Mouse (Mus musculus): ENCODE results near the gene Urad.

Gene Urad

DNA sequence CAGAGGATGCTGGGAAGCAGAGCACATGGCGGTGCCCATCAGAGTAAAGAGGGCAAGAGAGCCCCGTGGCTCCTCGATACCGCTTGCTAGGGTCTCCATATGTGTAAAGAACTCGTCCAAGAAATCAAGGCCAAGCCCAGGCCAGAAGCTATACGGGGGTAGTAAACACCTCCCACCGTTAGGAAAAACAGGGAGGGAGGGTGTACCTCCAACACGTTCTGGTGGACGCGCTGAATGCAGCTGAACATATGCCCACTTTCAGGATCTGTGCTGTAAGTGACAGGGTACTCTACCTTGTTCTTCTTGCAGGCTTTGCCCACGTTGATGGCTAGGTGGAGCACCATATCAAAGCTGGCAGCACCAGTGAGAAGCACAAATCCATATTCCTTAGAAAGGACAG lies 3.7 kb upstream of the Urad start:
- 71% methylated on average over 11 of the region's 11 CpGs for WGBS

GRCm38 (mm10) chr5:147323237-147323917 lies 1.1 kb upstream of the Urad start:
- 23% methylated on average over 17 of the region's 17 CpGs for WGBS

GRCm38 (mm10) chr5:147317991-147318390 lies 4.2 kb downstream of the Urad start:
- WGBS: 21% methylated on average over 7 of the region's 7 CpGs

- 7% methylated on average over 7 of the region's 7 CpGs for WGBS
Observed at GRCm38 (mm10) chr5:147317321-147317720, 4.9 kb downstream of the Urad start.

DNA sequence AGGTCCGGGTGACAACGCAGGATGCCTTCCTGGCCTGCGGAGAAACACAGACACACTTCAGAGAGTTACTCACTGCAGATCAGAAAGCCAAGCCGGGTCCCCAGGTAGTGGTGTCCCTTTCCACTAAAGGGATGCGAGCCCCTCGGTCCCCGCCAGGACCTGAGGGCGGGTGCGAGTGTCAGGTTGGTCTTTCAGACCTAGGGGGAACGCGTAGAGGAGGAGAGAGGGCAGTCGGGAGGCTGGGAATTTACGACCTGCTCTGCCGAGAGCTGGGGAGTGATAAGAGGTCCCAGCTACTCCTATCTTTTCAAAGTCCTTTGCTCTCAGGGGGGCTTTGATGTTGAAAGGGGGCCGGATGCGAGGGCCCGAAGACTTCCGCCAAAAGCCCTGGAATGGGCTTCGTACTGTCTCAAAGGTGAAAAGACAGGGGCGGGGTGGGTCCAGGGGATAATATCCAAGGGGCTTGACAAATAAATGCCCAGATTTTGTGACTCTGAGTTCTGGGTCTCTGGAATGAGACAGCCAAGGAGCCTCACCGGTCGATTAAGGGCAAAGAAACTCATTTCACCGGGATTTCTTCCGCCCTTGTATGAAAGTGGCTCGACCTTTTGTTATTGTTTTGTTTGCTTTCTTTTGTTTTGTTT lies 6.7 kb downstream of the Urad start:
- WGBS: 3% methylated on average over 25 of the region's 25 CpGs

DNA sequence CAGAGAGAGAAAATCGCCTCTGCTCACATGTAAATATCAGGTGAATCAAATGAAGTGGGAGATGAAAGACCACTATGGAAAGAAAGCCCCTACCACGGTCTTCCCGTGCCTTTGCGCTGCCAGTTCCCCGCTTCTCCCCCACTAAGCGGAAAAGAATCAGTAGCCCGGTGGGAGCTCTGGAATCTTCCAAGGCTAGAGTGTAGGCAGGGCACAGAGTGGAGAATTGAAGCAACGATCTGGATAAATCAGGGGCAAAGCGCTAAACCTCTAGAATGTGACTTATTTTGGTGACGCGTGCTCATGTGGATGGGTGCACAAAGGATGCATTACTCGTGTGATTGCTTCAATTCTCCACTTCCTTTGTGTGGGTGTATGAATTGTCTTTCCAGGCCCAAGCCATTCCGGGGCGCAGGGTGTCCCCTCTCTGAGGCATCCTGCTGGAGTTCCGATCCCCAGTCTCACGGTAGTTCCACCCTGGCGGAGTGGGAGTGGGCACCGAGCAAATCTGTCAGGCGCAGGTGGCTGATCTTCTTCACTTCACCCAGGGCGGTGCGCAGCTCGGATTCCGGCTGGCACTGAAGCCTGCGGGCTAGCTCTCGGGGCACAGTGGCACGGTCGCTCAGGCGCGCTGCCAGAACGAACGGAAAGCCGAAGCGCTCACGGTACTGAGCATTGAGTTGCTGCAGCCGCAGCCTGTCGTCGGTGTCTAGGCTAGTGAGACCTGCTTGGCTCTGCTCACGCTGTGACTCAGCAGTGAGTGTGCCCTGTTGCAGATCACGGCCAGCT lies 7.4 kb downstream of the Urad start:
- 2% methylated on average over 39 of the region's 39 CpGs for WGBS

- 2% methylated on average over 27 of the region's 27 CpGs for WGBS
Observed at GRCm38 (mm10) chr5:147312830-147313685, 9.2 kb downstream of the Urad start.

DNA sequence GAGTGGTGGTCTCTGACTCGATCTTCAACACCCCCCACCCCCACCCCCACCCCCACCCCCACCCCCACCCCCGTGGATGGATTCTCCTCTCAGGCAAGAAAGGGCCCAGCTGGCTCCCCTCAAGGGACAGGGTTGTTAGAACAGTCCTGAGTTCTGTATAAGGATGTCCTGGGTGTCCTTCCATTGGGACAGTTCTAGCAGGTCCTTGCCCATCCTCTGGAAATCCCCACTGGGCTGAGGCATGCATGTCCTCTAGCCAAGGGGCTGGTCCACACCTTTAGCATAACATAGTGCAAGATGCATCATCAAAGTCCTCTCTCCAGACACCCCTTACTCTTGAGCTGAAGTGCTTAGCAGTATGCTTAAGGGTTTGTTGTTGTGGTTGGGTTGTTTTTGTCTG lies 12.5 kb downstream of the Urad start:
- 0% methylated on average over 2 of the region's 2 CpGs for WGBS

- 10% methylated on average over 9 of the region's 9 CpGs for WGBS
Observed at GRCm38 (mm10) chr5:147308451-147308850, 13.8 kb downstream of the Urad start.

- WGBS: 4% methylated on average over 12 of the region's 12 CpGs
Observed at GRCm38 (mm10) chr5:147307398-147307785, 14.8 kb downstream of the Urad start.

DNA sequence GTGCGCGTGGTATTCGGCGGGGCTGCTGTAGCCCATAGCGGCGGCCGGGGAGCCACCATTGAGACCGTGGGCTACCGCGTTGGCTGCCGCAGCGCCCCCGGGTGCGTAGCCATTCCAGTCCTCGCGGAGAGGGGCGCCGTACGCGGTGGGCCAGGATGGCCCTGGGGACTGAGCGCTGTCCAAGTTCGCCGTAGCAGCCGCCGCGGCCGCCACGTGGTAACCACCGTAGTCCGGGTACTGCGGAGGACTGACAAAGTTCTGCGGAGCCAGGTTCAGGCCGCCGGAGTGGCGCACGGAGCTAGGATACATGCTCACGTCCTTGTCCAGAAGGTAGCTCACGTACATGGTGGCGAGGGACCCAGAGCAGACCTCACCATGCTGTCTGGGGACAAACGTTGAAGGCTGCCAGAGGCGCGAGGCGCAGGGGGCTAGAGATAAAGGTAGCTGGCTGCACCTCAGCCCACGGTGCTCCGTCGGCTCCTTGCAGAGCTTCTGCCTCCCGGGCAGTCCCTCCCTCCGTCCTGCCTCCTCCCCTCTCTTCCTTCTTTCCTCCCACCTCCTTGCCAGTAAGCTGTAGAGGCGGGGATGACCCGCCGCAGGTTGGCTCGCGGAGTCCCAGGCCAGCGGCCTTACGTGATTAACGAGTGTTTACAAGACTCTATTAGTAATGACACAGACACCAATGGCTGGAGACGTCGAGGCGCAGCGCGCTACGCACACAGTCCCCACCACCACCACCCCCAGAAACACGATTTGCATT lies 15.4 kb downstream of the Urad start, which contains the start of gene Cdx2:
TSS of gene Cdx2 (minus strand) at position 633 of the 760 bp plus-strand sequence.
- 1% methylated on average over 63 of the region's 63 CpGs for WGBS

DNA sequence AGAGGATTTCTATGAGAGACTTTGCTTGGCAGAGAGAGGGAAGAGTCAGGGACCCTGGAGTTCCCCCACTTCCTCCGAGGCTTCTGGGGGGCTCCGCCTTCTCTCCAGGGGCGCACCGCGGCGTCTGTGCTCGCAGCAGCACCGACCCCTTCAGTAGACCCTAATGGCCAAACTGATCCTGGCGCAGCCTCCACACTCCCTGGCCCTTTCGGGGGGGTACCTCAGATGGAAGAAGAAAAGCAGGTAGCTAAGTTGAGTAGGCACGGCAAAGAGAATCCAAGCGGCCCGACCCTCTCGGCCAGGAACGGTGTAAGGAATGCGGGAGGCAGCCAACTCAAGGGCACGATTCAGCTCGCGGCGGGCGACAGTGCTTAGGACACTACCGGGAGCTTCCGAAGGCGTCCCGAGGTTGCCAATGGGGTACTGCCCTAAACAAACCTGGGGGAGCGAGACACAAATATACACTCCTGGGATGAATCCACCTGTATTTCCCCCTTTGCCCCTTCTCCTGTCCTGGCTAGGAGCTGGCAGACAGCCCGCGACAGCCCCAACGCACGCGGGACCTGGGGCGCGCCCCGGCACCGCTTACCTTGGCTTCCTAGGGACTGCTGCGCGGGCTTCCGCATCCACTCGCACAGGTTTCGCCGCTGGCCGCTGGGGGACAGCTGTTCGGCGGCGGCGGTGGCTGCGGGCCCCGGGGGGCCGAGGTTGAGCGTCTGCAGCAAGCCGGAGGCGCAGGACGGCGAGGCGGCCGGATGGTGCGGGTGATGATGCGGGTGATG lies 16.2 kb downstream of the Urad start:
- 2% methylated on average over 58 of the region's 58 CpGs for WGBS

DNA sequence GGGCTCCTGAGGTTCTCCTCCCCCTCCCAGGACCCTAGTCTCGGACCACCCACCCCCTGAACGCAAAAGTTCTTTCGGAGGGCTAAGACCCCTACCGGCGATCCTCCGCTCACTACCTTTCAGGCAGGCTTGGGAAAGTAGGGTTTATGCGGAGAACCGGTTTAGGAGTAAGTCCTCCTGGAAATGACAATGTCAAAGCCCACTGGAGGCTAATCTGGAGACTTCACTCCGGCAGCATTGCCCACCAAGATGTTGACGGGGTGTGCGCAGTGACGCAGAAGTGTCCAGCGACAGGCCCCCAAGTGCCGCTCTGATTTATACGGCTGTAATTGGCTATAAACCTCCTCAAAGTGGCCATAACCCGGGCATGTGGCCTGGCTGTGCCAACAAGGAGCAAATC lies 17.1 kb downstream of the Urad start:
- WGBS: 3% methylated on average over 16 of the region's 16 CpGs

DNA sequence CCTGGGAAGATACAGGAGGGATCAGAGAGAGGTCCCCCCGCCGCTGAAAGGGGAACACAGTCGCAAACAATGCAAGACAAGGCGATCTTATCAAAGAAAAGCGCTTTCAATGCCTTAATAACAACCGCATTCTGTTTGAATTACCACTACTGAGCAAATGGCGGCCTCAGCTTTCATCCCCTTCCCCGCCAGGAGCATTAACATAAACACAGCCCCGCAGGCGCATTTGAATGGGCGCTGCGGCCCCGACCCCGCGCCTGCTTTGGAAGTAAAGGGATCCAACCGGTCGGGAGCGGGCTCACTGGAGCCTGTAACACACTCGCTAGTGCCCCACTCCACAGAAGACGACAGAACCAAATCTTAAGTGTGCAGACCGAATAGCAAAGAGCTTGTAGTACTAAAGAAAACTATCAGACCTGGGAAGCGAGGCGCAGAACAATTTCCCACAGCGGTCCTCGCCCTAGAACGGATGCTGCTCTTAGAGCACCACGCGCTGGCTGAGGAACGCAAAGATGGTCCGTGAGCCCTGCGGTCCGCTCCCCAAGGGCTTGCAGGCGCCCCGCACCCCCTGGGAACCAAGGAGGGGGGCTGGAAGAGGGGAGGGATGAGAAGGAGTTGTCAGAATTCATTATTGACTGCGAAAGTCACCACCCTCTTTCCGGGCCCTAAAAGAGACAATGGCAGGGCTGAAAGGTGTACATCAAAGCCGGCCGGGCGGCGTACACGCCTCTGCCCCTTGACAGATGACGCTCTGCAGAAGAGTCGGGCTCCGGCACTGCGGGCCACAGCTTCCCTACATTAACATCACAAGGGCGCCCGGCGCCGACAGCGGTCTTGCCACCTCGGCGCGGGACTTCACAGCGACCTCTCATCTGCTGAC lies 17.7 kb downstream of the Urad start:
- WGBS: 2% methylated on average over 54 of the region's 54 CpGs

DNA sequence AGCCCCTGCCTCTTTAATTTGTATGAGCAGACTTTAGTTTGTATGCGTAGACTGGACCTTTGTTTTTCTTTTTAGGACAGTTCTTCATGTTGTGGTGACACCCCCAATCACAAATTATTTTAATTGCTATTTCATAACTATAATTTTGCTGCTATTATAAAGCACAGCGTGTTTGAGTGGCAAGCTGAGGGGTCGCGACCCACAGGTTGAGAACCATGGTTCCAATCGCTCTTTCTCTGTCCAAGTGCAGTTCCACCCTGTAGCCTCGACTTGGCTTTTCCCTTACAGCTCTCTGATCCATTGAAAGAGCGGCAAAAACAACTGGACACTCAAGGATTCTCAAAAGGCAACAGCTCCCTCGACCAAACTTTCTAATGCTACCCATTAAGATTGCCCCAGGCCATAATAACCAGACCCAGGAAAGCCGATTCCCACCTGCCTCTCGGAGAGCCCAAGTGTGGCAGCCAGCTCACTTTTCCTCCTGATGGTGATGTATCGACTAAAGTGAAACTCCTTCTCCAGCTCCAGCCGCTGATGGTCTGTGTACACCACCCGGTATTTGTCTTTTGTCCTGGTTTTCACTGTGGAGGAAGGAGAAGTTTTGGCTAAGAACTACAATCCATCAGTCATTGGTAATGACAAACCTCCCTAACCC lies 19.4 kb downstream of the Urad start:
- WGBS: 6% methylated on average over 13 of the region's 13 CpGs

DNA sequence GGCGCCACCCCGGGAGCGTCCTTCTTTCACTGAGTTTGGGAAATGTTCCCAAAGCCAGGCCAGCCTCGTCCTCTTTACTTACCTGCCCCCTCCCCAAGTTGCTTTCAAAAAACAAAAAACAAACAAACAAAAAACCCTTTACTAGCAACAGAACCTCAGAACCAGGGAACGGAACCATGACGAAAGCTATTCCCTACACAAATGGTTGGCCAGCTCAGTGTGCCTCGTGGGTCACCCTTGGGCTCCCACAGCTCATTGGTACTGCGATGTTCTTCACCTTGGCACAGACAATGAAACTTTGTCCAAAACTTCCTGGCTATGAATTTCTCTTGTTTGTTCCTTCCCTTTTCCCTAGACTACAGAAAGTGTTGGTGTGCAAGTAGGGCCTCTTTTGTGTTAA lies 20.1 kb downstream of the Urad start:
- 5% methylated on average over 8 of the region's 8 CpGs for WGBS

DNA sequence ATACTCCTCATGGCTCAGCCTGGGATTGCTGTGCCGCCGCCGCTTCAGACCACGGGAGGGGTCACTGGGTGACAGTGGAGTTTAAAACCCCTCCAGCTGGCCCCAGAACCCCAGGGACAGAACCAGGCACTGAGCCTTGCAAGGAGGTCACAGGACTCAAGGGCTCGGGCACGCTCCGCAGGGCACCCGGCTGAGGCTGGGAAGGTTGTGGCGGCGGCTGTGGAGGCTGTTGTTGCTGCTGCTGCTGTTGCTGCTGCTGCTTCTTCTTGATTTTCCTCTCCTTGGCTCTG lies 20.5 kb downstream of the Urad start:
- WGBS: 4% methylated on average over 10 of the region's 10 CpGs

GRCm38 (mm10) chr5:147300917-147301780 lies 21.1 kb downstream of the Urad start:
- 2% methylated on average over 21 of the region's 21 CpGs for WGBS
